Mouse (Mus musculus) heart, postnatal 0 days (tissue): ENCODE data around the gene Srrt.

ENCODE experiments used
- CTCF ChIP-seq: IDR thresholded peaks from 2 replicates; pipeline ENCODE4 v1.5.1; 2016; ENCODE audit warnings: antibody characterized with exemption, control low read depth, low read depth
- EP300 ChIP-seq: IDR thresholded peaks from 2 replicates; pipeline ENCODE4 v1.6.1; 2016; ENCODE audit warnings: antibody characterized with exemption, low read depth

- TF ChIP-seq CTCF = 0 out of 2 replicates have a peak, but pooled peaks have one; percentile 4
- TF ChIP-seq EP300 = no peak
Measured at GRCm38 (mm10) chr5:137293282-137293681, 14.2 kb downstream of the Srrt start.
